Mouse (Mus musculus) lung, adult 2 months (tissue): ENCODE results near the gene Fbxo33.

Experiments used
- CTCF ChIP-seq: fragments of 200-500 bp; IDR thresholded peaks from 2 replicates; pipeline ENCODE4 v1.5.1; 2011; ENCODE audit warnings: mild to moderate bottlenecking, low read length, control low read depth; ENCODE audit not compliant: insufficient read depth
- POLR2A ChIP-seq: fragments of 200-500 bp; IDR thresholded peaks from 2 replicates; pipeline ENCODE4 v1.6.1; 2011; ENCODE audit warnings: low read depth, mild to moderate bottlenecking, control low read depth, low read length, borderline replicate concordance; ENCODE audit errors: extremely low read depth

DNA sequence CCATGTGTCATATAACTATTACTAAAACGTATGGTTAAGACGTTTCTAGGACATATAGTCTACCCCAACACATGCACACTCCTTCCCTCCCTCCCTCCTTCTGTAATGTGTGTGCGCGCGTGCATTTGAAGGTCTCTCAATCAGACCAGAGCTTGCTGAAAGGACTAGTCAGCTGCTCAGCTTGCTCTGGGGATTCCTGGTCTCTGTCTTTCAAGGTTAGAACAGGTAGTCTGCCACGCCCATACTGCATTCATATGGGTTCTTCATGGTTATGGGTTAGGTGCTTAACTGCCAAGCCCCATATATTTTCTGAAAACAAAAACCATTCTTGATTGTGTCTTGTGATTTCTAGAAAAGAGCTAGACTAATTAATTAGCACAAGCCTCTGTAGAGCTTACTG is 14.0 kb downstream of the Fbxo33 start:
- TF ChIP-seq CTCF (no peak), POLR2A (no peak)
